Mouse (Mus musculus) cerebellum, adult 2 months (tissue): ENCODE measurements around the gene Vwa8. TPM values are rescaled to one million over a fixed set of nuclear protein-coding genes. Genes with fewer than 3 reads are reported as not detected.

Source experiments
- DNase-seq, 2 experiments: peaks; one replicate each; pipeline ENCODE4 v3.0.0; 2021
- H3K27ac ChIP-seq: fragments of 200-500 bp; 2 replicates; pipeline ENCODE4 v1.5.1; 2012; ENCODE audit warnings: low read length, control low read depth, inconsistent platforms; ENCODE audit not compliant: insufficient read depth
- H3K27me3 ChIP-seq: fragments of 200-500 bp; 2 replicates; pipeline ENCODE4 v1.6.1; 2012; ENCODE audit warnings: inconsistent platforms, mild to moderate bottlenecking, low read length, moderate library complexity; ENCODE audit not compliant: control insufficient read depth, insufficient read depth
- H3K4me1 ChIP-seq: fragments of 200-500 bp; 2 replicates; pipeline ENCODE4 v1.6.1; 2011; ENCODE audit warnings: low read length; ENCODE audit not compliant: control insufficient read depth, insufficient read depth
- H3K4me3 ChIP-seq: fragments of 200-500 bp; replicated peaks from 2 replicates; pipeline ENCODE3; 2011; ENCODE audit warnings: mild to moderate bottlenecking, low read depth, low read length, control low read depth; ENCODE audit not compliant: insufficient read depth
- CTCF ChIP-seq: fragments of 200-500 bp; IDR thresholded peaks from 2 replicates; pipeline ENCODE4 v1.5.1; 2011; ENCODE audit warnings: low read depth, mild to moderate bottlenecking, control low read depth, low read length, moderate library complexity, borderline replicate concordance; ENCODE audit not compliant: insufficient read depth
- POLR2A ChIP-seq: fragments of 200-500 bp; IDR thresholded peaks from 2 replicates; pipeline ENCODE4 v1.6.1; 2011; ENCODE audit warnings: low read length, control low read depth, borderline replicate concordance; ENCODE audit not compliant: insufficient read depth
- WGBS: fragments of 180-500 bp; shearing (Covaris S2); methylation state at CpG from one replicate; pipeline ENCODE4 v1.1.7; 2018; 5-methylcytosine and 5-hydroxymethylcytosine counted together
- polyA plus RNA-seq: library from polyadenylated mRNA; depleted of rRNA; stranded (reverse); fragments of >200 nt; gene quantifications from 2 replicates; pipeline ENCODE4 v1.2.3, GENCODE M21; 2012

Vwa8 gene
- polyA plus RNA-seq, 1 experiment: 46.7 TPM

- no peaks in the 10 kb centered on the region for H3K27me3 ChIP-seq
- no peak overlapping the region for H3K27ac ChIP-seq
- no peak for DNase-seq
- peaks cover 8% of the 10 kb centered on the region; the same call in 1 of the 2 replicates for H3K4me1 ChIP-seq
- H3K4me3 ChIP-seq: no peak overlapping the region
- TF ChIP-seq CTCF: no peak
- no peak for TF ChIP-seq POLR2A
- 76% methylated on average over 4 of the region's 4 CpGs for WGBS
Observed at GRCm38 (mm10) chr14:79202722-79203362, 354.0 kb downstream of the Vwa8 start.

DNA sequence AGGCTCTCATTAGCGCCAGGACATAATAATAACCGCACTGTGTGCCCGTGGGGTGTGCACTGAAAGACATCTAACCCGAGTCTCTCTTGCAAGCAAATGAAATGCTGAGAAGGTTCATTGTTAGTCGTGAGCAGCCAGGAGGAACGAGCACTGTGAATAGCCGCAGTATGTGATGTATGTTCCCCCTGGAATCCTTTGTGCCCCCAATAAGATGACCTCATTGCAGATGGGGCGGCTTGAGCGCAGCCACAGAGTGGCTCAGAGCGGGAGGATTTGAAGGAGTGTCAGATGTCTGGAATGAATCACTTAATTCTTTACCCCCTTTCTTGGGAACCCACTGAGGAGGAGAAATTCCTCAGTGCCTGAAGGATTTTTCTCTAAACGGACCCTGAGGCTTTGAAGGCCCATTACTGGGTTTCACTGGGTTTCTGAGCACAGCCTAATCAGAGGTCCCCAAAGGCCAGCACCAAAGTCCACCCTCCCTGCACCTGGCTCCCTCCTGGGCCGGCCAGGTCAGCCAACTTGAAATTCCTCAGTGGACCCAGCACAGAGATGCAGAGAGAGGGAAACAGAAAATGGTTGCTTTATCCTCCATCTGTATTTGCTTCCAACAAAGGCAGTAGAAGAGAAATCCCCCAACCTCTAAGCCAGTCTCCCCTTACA, 354.8 kb downstream of the Vwa8 start:
- peak in 1 of 2 experiments; percentile 25 for DNase-seq
- TF ChIP-seq CTCF (no peak), POLR2A (no peak)
- Histone ChIP-seq H3K27me3 (no peaks in the 10 kb centered on the region), H3K27ac (no peak overlapping the region), H3K4me1 (peaks cover 8% of the 10 kb centered on the region; the same call in 1 of the 2 replicates), H3K4me3 (no peak overlapping the region)
- 64% methylated on average over 12 of the region's 12 CpGs for WGBS

GRCm38 (mm10) chr14:79204866-79205265, 356.0 kb downstream of the Vwa8 start:
- WGBS: 97% methylated on average over 7 of the region's 7 CpGs
- Histone ChIP-seq H3K27ac (no peak overlapping the region), H3K4me3 (no peak overlapping the region), H3K4me1 (peaks cover 8% of the 10 kb centered on the region; the same call in 1 of the 2 replicates), H3K27me3 (no peaks in the 10 kb centered on the region)
- no peak for TF ChIP-seq POLR2A
- no peak for TF ChIP-seq CTCF
- DNase-seq: no peak

DNA sequence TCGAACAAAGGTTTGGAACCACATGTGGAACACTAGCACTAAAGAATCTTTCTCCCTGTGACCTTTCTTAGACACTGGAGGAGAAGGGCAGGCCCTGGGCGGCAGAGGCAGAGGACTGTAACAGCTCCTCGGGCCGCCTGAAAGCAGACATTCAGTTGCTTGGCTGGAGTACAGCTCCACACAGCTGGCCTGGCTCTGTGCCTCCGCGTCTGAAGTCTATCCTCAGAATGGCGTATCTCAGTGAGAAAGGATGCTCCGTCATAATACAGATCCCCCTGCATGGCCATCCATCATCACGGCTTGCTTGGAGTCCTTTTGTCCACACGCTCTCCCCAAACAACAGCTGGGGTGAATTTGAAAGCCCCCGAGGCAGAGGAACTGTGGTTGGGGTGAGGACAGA, 357.4 kb downstream of the Vwa8 start:
- Histone ChIP-seq H3K27me3 (no peaks in the 10 kb centered on the region), H3K4me3 (no peak overlapping the region), H3K27ac (no peak overlapping the region), H3K4me1 (no peaks in the 10 kb centered on the region)
- WGBS: 37% methylated on average over 11 of the region's 11 CpGs
- TF ChIP-seq CTCF: no peak
- no peak for TF ChIP-seq POLR2A
- DNase-seq: peak in 1 of 2 experiments; percentile 27

DNA sequence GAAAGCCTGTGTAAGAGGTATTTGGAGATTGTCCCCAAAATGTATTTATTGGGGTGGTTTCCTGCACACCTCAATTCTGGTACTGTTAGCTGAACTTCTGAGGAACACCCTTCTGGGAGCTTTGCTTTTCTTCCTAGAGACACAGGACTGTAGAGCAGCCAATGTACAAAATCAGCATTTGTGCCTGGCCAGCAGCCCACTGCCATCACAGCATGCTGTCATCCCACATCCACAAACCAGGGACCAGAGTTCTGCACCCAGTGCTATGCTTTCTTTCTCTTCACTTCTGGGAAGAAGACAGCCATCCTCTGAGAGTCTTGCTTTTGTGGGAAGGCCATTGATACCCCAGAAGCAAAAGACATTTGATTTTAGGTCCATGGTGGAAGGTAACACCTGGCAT, 359.6 kb downstream of the Vwa8 start:
- no peaks in the 10 kb centered on the region for H3K27me3 ChIP-seq
- TF ChIP-seq POLR2A (no peak), CTCF (no peak)
- H3K4me3 ChIP-seq: no peak overlapping the region
- DNase-seq: no peak
- no peaks in the 10 kb centered on the region for H3K4me1 ChIP-seq
- no peak overlapping the region for H3K27ac ChIP-seq

GRCm38 (mm10) chr14:79209813-79210212, 361.0 kb downstream of the Vwa8 start:
- WGBS: 77% methylated on average over 3 of the region's 3 CpGs
- no peak for DNase-seq
- H3K27me3 ChIP-seq: no peaks in the 10 kb centered on the region
- no peak overlapping the region for H3K4me3 ChIP-seq
- H3K27ac ChIP-seq: no peak overlapping the region
- TF ChIP-seq CTCF (no peak), POLR2A (no peak)
- H3K4me1 ChIP-seq: no peaks in the 10 kb centered on the region

DNA sequence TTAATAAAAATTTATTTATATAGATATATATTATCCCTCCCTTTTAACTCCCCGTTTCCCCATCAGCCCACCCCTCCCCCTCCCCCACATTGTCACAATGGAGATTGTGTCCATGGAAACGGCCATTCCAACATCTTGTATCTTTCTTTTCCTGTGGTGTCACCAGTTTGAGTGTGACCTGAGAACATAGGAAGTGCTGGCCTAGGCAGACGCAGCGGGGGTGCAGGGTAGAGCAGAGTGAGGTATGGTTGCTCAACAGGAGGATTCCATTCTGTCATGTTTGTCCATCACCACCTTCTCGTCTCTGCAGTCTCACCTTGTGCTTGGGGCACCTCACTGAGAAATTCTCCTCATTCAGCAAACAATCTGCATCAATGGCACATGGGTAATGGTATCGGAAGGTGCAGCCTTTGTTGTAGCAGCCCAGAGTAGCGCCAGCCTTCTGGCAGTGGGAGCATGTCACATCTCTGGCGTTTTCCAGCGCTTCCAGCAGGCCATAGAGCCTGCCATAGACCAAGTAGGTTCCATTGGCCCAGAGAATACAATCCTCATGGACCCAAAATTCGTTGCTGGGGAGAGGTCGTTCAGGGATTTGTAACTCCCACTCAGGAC, 363.6 kb downstream of the Vwa8 start:
- TF ChIP-seq CTCF: no peak
- TF ChIP-seq POLR2A: no peak
- Histone ChIP-seq H3K4me3 (no peak overlapping the region), H3K27ac (no peak overlapping the region), H3K4me1 (no peaks in the 10 kb centered on the region), H3K27me3 (no peaks in the 10 kb centered on the region)
- 84% methylated on average over 11 of the region's 11 CpGs for WGBS
- DNase-seq: no peak

- H3K27me3 ChIP-seq: no peaks in the 10 kb centered on the region
- H3K4me3 ChIP-seq: no peak overlapping the region
- TF ChIP-seq POLR2A (no peak), CTCF (no peak)
- no peaks in the 10 kb centered on the region for H3K4me1 ChIP-seq
- DNase-seq: no peak
- 93% methylated on average over 6 of the region's 6 CpGs for WGBS
- H3K27ac ChIP-seq: no peak overlapping the region
Observed at GRCm38 (mm10) chr14:79214129-79214528, 365.3 kb downstream of the Vwa8 start.
